Mouse (Mus musculus): ENCODE measurements around the gene Rcl1. TPM values are rescaled to one million over a fixed set of nuclear protein-coding genes. Genes with fewer than 3 reads are reported as not detected.

Gene Rcl1
- polyA plus RNA-seq, 1 experiment = 14.4 TPM

DNA sequence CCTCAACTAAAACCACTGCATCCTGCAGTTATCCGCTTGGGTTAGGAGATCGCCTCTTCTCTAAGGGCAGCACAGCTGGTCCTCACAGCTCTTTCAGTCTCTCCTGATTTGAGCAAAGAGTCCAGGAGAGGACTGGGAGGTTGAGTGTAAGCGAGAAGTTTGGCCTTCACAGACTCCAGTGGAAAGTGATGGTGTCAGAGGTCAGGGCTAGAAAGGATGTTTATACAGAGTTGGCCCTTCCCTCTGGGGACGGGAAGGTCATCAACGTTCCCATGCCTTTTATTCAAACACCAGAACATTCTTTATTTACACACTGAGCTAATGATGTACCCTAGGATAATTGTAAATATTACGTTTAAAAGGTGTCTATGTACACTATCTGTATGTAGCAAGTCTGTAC lies 27.0 kb downstream of the Rcl1 start:
- no peak for DNase-seq

DNA sequence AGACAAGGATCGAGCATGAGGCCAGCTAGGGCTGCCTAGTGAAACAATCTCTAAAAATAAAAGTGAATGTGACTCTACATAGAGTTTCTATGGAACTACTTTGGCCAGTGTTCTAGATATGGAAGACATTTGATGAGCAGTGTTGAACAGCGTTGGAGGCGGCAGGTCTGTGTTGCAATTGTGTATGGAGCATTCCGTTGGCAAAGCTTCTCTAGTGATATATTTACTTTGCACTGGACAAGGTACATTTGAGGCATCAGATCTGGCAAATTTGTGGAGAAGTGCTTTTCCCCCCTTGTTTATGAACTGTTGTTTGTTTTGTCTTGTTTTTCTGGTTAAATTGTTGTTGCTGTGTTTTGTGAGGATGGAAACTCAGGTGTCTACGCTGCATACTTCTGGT lies 28.4 kb downstream of the Rcl1 start:
- H3K4me1 ChIP-seq (replicated peaks; ENCODE audit: control insufficient read depth, insufficient read depth, low read length) = no peaks in the 10 kb centered on the region
- H3K4me3 ChIP-seq (ENCODE audit: control insufficient read depth, insufficient read depth, low read length) = no peak overlapping the region
- H3K27ac ChIP-seq (ENCODE audit: control insufficient read depth, insufficient read depth, low read length) = no peak overlapping the region
- H3K36me3 ChIP-seq (ENCODE audit: control insufficient read depth, insufficient read depth, low read length) = peaks cover 5% of the 10 kb centered on the region; the same call in 1 of the 2 replicates
- over 99% methylated on average over 5 of the region's 5 CpGs for WGBS
- TF ChIP-seq CTCF (IDR thresholded peaks at IDR 0.05; ENCODE audit: borderline replicate concordance, control insufficient read depth, extremely low read depth, insufficient read depth, low read length, poor library complexity) = no peak
- TF ChIP-seq POLR2A (IDR thresholded peaks at IDR 0.05; ENCODE audit: control insufficient read depth, extremely low read depth, insufficient read depth, low read length, poor library complexity) = no peak
- no peak for DNase-seq
- no peaks in the 10 kb centered on the region for H3K27me3 ChIP-seq (ENCODE audit: control insufficient read depth, insufficient read depth, low read length)

More for the DNA sequence above, 27.0 kb downstream of the Rcl1 start:
- no peak overlapping the region for H3K4me3 ChIP-seq (ENCODE audit: control insufficient read depth, insufficient read depth, low read length)
- no peaks in the 10 kb centered on the region for H3K4me1 ChIP-seq (replicated peaks; ENCODE audit: control insufficient read depth, insufficient read depth, low read length)
- H3K27ac ChIP-seq (ENCODE audit: control insufficient read depth, insufficient read depth, low read length) = no peak overlapping the region
- H3K27me3 ChIP-seq (ENCODE audit: control insufficient read depth, insufficient read depth, low read length) = no peaks in the 10 kb centered on the region
- 92% methylated on average over 6 of the region's 6 CpGs for WGBS
- peaks cover 5% of the 10 kb centered on the region; the same call in 1 of the 2 replicates for H3K36me3 ChIP-seq (ENCODE audit: control insufficient read depth, insufficient read depth, low read length)
- TF ChIP-seq CTCF (IDR thresholded peaks at IDR 0.05; ENCODE audit: borderline replicate concordance, control insufficient read depth, extremely low read depth, insufficient read depth, low read length, poor library complexity) = no peak
- no peak for TF ChIP-seq POLR2A (IDR thresholded peaks at IDR 0.05; ENCODE audit: control insufficient read depth, extremely low read depth, insufficient read depth, low read length, poor library complexity)

DNA sequence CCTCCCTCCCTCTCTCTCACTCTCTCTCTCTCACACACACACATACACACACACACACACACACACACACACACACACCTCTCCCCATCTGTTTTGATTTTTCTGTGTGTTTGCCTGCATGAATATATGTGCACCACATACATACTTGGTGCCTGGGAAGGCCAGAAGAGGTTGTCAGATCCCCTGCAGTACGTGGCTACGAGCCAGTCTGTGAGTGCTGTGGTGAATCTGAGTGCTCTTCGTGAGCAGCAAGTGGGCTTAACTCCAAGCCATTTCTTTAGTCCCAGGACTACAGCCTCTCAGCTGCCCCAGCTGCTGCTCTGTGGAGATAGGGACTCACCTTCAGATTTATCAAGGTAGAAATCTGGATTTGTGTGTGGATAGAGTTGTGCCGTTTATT lies 30.0 kb downstream of the Rcl1 start:
- no peak for TF ChIP-seq POLR2A (IDR thresholded peaks at IDR 0.05; ENCODE audit: control insufficient read depth, extremely low read depth, insufficient read depth, low read length, poor library complexity)
- no peak for TF ChIP-seq CTCF (IDR thresholded peaks at IDR 0.05; ENCODE audit: borderline replicate concordance, control insufficient read depth, extremely low read depth, insufficient read depth, low read length, poor library complexity)
- Histone ChIP-seq H3K27ac (ENCODE audit: control insufficient read depth, insufficient read depth, low read length) (no peak overlapping the region), H3K4me3 (ENCODE audit: control insufficient read depth, insufficient read depth, low read length) (no peak overlapping the region), H3K36me3 (ENCODE audit: control insufficient read depth, insufficient read depth, low read length) (peaks cover 5% of the 10 kb centered on the region; the same call in 1 of the 2 replicates), H3K27me3 (ENCODE audit: control insufficient read depth, insufficient read depth, low read length) (no peaks in the 10 kb centered on the region), H3K4me1 (replicated peaks; ENCODE audit: control insufficient read depth, insufficient read depth, low read length) (no peaks in the 10 kb centered on the region)
- DNase-seq = no peak
- 91% methylated on average over 4 of the region's 4 CpGs for WGBS

GRCm38 (mm10) chr19:29134293-29134692 lies 33.1 kb downstream of the Rcl1 start:
- TF ChIP-seq POLR2A (IDR thresholded peaks at IDR 0.05; ENCODE audit: control insufficient read depth, extremely low read depth, insufficient read depth, low read length, poor library complexity) (no peak), CTCF (IDR thresholded peaks at IDR 0.05; ENCODE audit: borderline replicate concordance, control insufficient read depth, extremely low read depth, insufficient read depth, low read length, poor library complexity) (no peak)
- Histone ChIP-seq H3K4me1 (replicated peaks; ENCODE audit: control insufficient read depth, insufficient read depth, low read length) (no peaks in the 10 kb centered on the region), H3K27ac (ENCODE audit: control insufficient read depth, insufficient read depth, low read length) (no peak overlapping the region), H3K27me3 (ENCODE audit: control insufficient read depth, insufficient read depth, low read length) (no peaks in the 10 kb centered on the region), H3K36me3 (ENCODE audit: control insufficient read depth, insufficient read depth, low read length) (no peaks in the 10 kb centered on the region), H3K4me3 (ENCODE audit: control insufficient read depth, insufficient read depth, low read length) (no peak overlapping the region)
- no peak for DNase-seq
- WGBS = 97% methylated on average over 11 of the region's 11 CpGs

- TF ChIP-seq POLR2A (IDR thresholded peaks at IDR 0.05; ENCODE audit: control insufficient read depth, extremely low read depth, insufficient read depth, low read length, poor library complexity) (no peak), CTCF (IDR thresholded peaks at IDR 0.05; ENCODE audit: borderline replicate concordance, control insufficient read depth, extremely low read depth, insufficient read depth, low read length, poor library complexity) (no peak)
- Histone ChIP-seq H3K36me3 (ENCODE audit: control insufficient read depth, insufficient read depth, low read length) (no peaks in the 10 kb centered on the region), H3K4me1 (replicated peaks; ENCODE audit: control insufficient read depth, insufficient read depth, low read length) (no peaks in the 10 kb centered on the region), H3K27me3 (ENCODE audit: control insufficient read depth, insufficient read depth, low read length) (no peaks in the 10 kb centered on the region), H3K27ac (ENCODE audit: control insufficient read depth, insufficient read depth, low read length) (no peak overlapping the region), H3K4me3 (ENCODE audit: control insufficient read depth, insufficient read depth, low read length) (no peak overlapping the region)
- DNase-seq = no peak
- WGBS = 94% methylated on average over 11 of the region's 11 CpGs
Measured at GRCm38 (mm10) chr19:29135172-29135736, 34.1 kb downstream of the Rcl1 start.

DNA sequence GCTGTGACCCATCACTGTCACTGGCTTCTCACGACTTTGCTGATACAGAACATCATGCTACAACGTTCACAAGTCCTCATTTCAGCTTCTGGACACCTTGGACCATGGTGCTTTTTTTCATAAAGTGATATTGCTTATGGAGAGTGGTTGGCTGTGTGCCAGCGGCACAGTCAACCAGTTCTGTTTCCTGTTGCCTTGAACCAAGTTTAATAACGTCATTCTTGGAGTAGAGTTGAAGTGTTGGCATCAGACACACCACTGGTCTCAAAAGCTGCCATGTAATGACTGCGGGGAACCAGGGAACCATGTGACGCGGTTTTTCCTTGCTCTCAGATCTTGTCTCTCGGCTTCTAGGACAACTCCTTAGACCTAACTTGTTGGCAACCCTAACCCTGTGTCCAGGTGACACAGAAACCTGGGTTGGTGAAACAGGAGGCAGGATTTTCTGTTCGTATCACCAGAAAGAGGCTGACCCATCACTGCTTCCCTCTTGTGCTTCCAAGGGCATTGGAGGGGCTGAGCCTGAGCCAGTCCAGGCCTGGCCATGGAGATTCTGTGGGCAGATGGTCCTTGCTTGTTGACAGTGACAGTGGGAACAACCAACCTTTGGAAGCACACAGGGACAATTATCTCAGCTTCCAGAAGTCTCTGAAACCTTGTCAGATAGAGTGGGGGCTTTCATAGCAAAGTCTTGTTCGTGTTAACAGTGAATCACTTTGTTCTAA lies 37.5 kb downstream of the Rcl1 start:
- H3K27me3 ChIP-seq (ENCODE audit: control insufficient read depth, insufficient read depth, low read length) = no peaks in the 10 kb centered on the region
- peaks cover 3% of the 10 kb centered on the region; the same call in 1 of the 2 replicates for H3K4me1 ChIP-seq (replicated peaks; ENCODE audit: control insufficient read depth, insufficient read depth, low read length)
- 86% methylated on average over 10 of the region's 10 CpGs for WGBS
- no peak overlapping the region for H3K27ac ChIP-seq (ENCODE audit: control insufficient read depth, insufficient read depth, low read length)
- no peak for DNase-seq
- TF ChIP-seq CTCF (IDR thresholded peaks at IDR 0.05; ENCODE audit: borderline replicate concordance, control insufficient read depth, extremely low read depth, insufficient read depth, low read length, poor library complexity) (no peak), POLR2A (IDR thresholded peaks at IDR 0.05; ENCODE audit: control insufficient read depth, extremely low read depth, insufficient read depth, low read length, poor library complexity) (no peak)
- H3K4me3 ChIP-seq (ENCODE audit: control insufficient read depth, insufficient read depth, low read length) = no peak overlapping the region
- no peaks in the 10 kb centered on the region for H3K36me3 ChIP-seq (ENCODE audit: control insufficient read depth, insufficient read depth, low read length)

Data from thymus, adult 2 months (tissue).